Mouse (Mus musculus) CH12.LX (cell line): ENCODE measurements around the gene Fam171a2.

ENCODE experiments used
- CTCF ChIP-seq, 2 experiments: IDR thresholded peaks in 1 of 2; conservative IDR thresholded peaks in 1 of 2; 2 replicates each; pipeline ENCODE4 v1.5.1; 2011 to 2012; ENCODE audit warnings: low read depth in 2 of 2, low read length in 2 of 2, improper control_type of control experiment in 1 of 2, inconsistent platforms in 1 of 2, mild to moderate bottlenecking in 1 of 2, moderate library complexity in 1 of 2
- E2F4 ChIP-seq: IDR thresholded peaks from 2 replicates; pipeline ENCODE4 v1.6.1; 2011; ENCODE audit warnings: low read depth, low read length, improper control_type of control experiment; ENCODE audit not compliant: insufficient replicate concordance
- EP300 ChIP-seq: IDR thresholded peaks from 2 replicates; pipeline ENCODE4 v1.6.1; 2011; ENCODE audit warnings: low read length, improper control_type of control experiment
- ETS1 ChIP-seq: conservative IDR thresholded peaks from 2 replicates; pipeline ENCODE4 v1.6.1; 2012; ENCODE audit warnings: low read depth, mild to moderate bottlenecking, inconsistent platforms, low read length, improper control_type of control experiment, moderate library complexity
- KAT2A ChIP-seq: IDR thresholded peaks from 2 replicates; pipeline ENCODE4 v1.6.1; 2012; ENCODE audit warnings: low read length, improper control_type of control experiment, inconsistent platforms; ENCODE audit not compliant: insufficient replicate concordance
- MYC ChIP-seq: IDR thresholded peaks from 2 replicates; pipeline ENCODE4 v1.6.1; 2011; ENCODE audit warnings: low read depth, mild to moderate bottlenecking, improper control_type of control experiment, low read length
- NELFE ChIP-seq: IDR thresholded peaks from 2 replicates; pipeline ENCODE4 v1.6.1; 2011; ENCODE audit warnings: low read depth, low read length, improper control_type of control experiment
- PAX5 ChIP-seq: IDR thresholded peaks from 2 replicates; pipeline ENCODE4 v1.6.1; 2012; ENCODE audit warnings: low read length, inconsistent platforms, mixed read lengths
- POLR2A ChIP-seq: IDR thresholded peaks from 2 replicates; pipeline ENCODE4 v1.6.1; 2011; ENCODE audit warnings: low read depth, mild to moderate bottlenecking, improper control_type of control experiment, low read length
- UBTF ChIP-seq: IDR thresholded peaks from 2 replicates; pipeline ENCODE4 v1.6.1; 2012; ENCODE audit warnings: low read depth, mild to moderate bottlenecking, inconsistent platforms, low read length, improper control_type of control experiment, moderate library complexity
- ZC3H11A ChIP-seq: IDR thresholded peaks from 2 replicates; pipeline ENCODE4 v1.6.1; 2012; ENCODE audit warnings: low read depth, mild to moderate bottlenecking, inconsistent platforms, low read length, improper control_type of control experiment
- ZMIZ1 ChIP-seq: IDR thresholded peaks from 2 replicates; pipeline ENCODE4 v1.6.1; 2012; ENCODE audit warnings: low read depth, mild to moderate bottlenecking, inconsistent platforms, low read length, improper control_type of control experiment
- ZNF384 ChIP-seq: IDR thresholded peaks from 2 replicates; pipeline ENCODE4 v1.6.1; 2012; ENCODE audit warnings: low read depth, low read length, improper control_type of control experiment, inconsistent platforms

DNA sequence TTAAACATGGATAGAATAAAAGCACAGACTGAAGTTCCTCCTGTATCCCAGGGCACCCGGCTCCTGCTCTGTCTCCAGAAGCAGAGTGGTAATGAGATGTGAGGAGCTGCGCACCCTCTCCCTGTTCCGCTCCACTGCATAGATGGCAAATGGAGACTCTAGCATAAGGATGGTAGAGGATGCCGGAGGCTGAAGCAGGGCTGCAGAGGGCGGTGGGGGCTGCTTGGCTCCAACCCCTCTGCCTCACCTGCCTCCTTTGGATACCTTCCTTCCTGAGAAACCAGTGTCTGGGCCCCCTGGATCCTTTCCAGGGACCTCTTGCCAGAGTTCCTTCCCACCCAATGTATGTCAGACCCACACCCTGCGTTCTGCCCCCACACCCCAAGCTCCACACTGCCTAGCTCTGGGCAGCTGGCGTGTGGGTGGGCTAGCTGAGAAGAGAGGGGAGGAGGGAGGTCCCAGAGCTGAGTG lies 50.8 kb downstream of the Fam171a2 start:
- TF ChIP-seq POLR2A (no peak), ZC3H11A (no peak), ETS1 (no peak), KAT2A (no peak), E2F4 (no peak), ZMIZ1 (no peak), ZNF384 (no peak), CTCF (conservative IDR thresholded peaks at IDR 0.05 in 1 of 2, IDR thresholded peaks at IDR 0.05 in 1 of 2; ENCODE audit: low read depth in 2 of 2, low read length in 2 of 2) (no peak), UBTF (no peak), PAX5 (no peak), MYC (no peak), EP300 (no peak), NELFE (no peak)
